Mouse (Mus musculus) kidney, adult 2 months (tissue): Measurements from ENCODE around the gene Ndufaf2. TPM values are rescaled to one million over a fixed set of nuclear protein-coding genes. Genes with fewer than 3 reads are reported as not detected.

ENCODE experiments used
- DNase-seq: peaks from one replicate; pipeline ENCODE4 v3.0.0; 2021
- H3K27ac ChIP-seq: fragments of 200-500 bp; 2 replicates; pipeline ENCODE4 v1.5.1; 2012; ENCODE audit warnings: low read depth, low read length, control low read depth, inconsistent platforms; ENCODE audit not compliant: insufficient read depth
- H3K27me3 ChIP-seq: fragments of 200-500 bp; replicated peaks from 2 replicates; pipeline ENCODE4 v1.6.1; 2012; ENCODE audit warnings: mild to moderate bottlenecking, moderate library complexity, low read length, inconsistent platforms; ENCODE audit not compliant: control insufficient read depth, insufficient read depth
- H3K36me3 ChIP-seq: fragments of 200-500 bp; 2 replicates; pipeline ENCODE4 v1.6.1; 2012; ENCODE audit warnings: mild to moderate bottlenecking, moderate library complexity, low read length, inconsistent platforms; ENCODE audit not compliant: control insufficient read depth, insufficient read depth
- H3K4me1 ChIP-seq: fragments of 200-500 bp; 2 replicates; pipeline ENCODE4 v1.6.1; 2011; ENCODE audit warnings: low read length; ENCODE audit not compliant: control insufficient read depth, insufficient read depth
- H3K4me3 ChIP-seq: fragments of 200-500 bp; 2 replicates; pipeline ENCODE4 v1.5.1; 2011; ENCODE audit warnings: mild to moderate bottlenecking, low read depth, low read length, control low read depth; ENCODE audit not compliant: insufficient read depth
- CTCF ChIP-seq: fragments of 200-500 bp; conservative IDR thresholded peaks from 2 replicates; pipeline ENCODE4 v1.5.1; 2011; ENCODE audit warnings: low read depth, mild to moderate bottlenecking, control low read depth, low read length, moderate library complexity, mixed read lengths; ENCODE audit not compliant: insufficient read depth, insufficient read length
- POLR2A ChIP-seq: fragments of 200-500 bp; IDR thresholded peaks from one replicate; pipeline ENCODE4 v1.6.1; 2011; ENCODE audit warnings: low read depth, low read length, control low read depth
- WGBS: fragments of 180-500 bp; shearing (Covaris S2); methylation state at CpG from one replicate; pipeline ENCODE4 v1.1.7; 2018; 5-methylcytosine and 5-hydroxymethylcytosine counted together
- polyA plus RNA-seq: library from polyadenylated mRNA; depleted of rRNA; stranded (reverse); fragments of >200 nt; gene quantifications from 2 replicates; pipeline ENCODE4 v1.2.3, GENCODE M21; 2012

The Ndufaf2 gene
- polyA plus RNA-seq, 1 experiment = 17.6 TPM

DNA sequence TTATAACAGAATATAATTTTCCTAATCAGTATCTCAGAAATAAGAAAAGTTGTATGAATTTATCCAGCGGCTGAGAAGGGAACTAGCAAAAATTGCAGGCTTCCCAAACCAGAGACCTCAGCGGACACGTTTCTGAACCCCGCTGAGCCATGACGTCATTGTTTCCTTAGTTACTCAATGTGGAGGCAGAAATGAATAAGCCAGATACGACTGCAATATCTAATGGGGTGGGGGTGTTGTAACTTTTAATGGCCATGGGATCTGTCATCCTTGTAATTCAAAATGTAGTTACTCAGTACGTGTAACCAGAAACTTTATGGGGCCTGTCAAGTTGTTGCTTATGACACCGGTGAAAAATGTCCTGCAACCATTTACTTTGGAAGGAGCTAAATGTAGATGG, 145.3 kb downstream of the Ndufaf2 start:
- H3K4me3 ChIP-seq = no peak overlapping the region
- no peak overlapping the region for H3K27ac ChIP-seq
- WGBS = 43% methylated on average over 8 of the region's 8 CpGs
- H3K27me3 ChIP-seq = no peaks in the 10 kb centered on the region
- H3K4me1 ChIP-seq = peaks cover 2% of the 10 kb centered on the region; the same call in 1 of the 2 replicates
- no peaks in the 10 kb centered on the region for H3K36me3 ChIP-seq
- TF ChIP-seq CTCF (no peak), POLR2A (no peak)
- peak; percentile 21 for DNase-seq

- Histone ChIP-seq H3K4me1 (no peaks in the 10 kb centered on the region), H3K4me3 (no peak overlapping the region), H3K27ac (no peak overlapping the region), H3K36me3 (no peaks in the 10 kb centered on the region), H3K27me3 (no peaks in the 10 kb centered on the region)
- 59% methylated on average over 4 of the region's 4 CpGs for WGBS
- TF ChIP-seq POLR2A = no peak
- no peak for DNase-seq
Observed at GRCm38 (mm10) chr13:108007861-108008260, 150.6 kb downstream of the Ndufaf2 start.

GRCm38 (mm10) chr13:107996301-107996700, 162.1 kb downstream of the Ndufaf2 start:
- H3K27ac ChIP-seq = no peak overlapping the region
- no peak for DNase-seq
- WGBS = 93% methylated on average over 3 of the region's 3 CpGs

GRCm38 (mm10) chr13:107995211-107995610, 163.2 kb downstream of the Ndufaf2 start:
- Histone ChIP-seq H3K27me3 (no peaks in the 10 kb centered on the region), H3K4me3 (no peak overlapping the region), H3K27ac (no peak overlapping the region), H3K4me1 (no peaks in the 10 kb centered on the region), H3K36me3 (no peaks in the 10 kb centered on the region)
- 78% methylated on average over 7 of the region's 7 CpGs for WGBS
- no peak for DNase-seq
- TF ChIP-seq CTCF (no peak), POLR2A (no peak)

More at GRCm38 (mm10) chr13:107996301-107996700, 162.1 kb downstream of the Ndufaf2 start:
- no peaks in the 10 kb centered on the region for H3K36me3 ChIP-seq
- TF ChIP-seq POLR2A = no peak
- no peak for TF ChIP-seq CTCF
- no peaks in the 10 kb centered on the region for H3K4me1 ChIP-seq
- H3K4me3 ChIP-seq = no peak overlapping the region
- no peaks in the 10 kb centered on the region for H3K27me3 ChIP-seq

- 92% methylated on average over 1 of the region's 1 CpGs for WGBS
Observed at GRCm38 (mm10) chr13:107992573-107992972, 165.8 kb downstream of the Ndufaf2 start.

GRCm38 (mm10) chr13:107984641-107985040, 173.8 kb downstream of the Ndufaf2 start:
- Histone ChIP-seq H3K27ac (no peak overlapping the region), H3K27me3 (no peaks in the 10 kb centered on the region), H3K4me3 (no peak overlapping the region), H3K36me3 (no peaks in the 10 kb centered on the region), H3K4me1 (no peaks in the 10 kb centered on the region)
- no peak for TF ChIP-seq POLR2A
- no peak for TF ChIP-seq CTCF
- 83% methylated on average over 5 of the region's 5 CpGs for WGBS
- DNase-seq = no peak

More at GRCm38 (mm10) chr13:107992573-107992972, 165.8 kb downstream of the Ndufaf2 start:
- Histone ChIP-seq H3K27me3 (no peaks in the 10 kb centered on the region), H3K27ac (no peak overlapping the region), H3K4me1 (no peaks in the 10 kb centered on the region), H3K36me3 (no peaks in the 10 kb centered on the region), H3K4me3 (no peak overlapping the region)
- TF ChIP-seq CTCF = no peak
- no peak for TF ChIP-seq POLR2A
- DNase-seq = no peak

GRCm38 (mm10) chr13:107984186-107984585, 174.2 kb downstream of the Ndufaf2 start:
- H3K27me3 ChIP-seq = no peaks in the 10 kb centered on the region
- no peaks in the 10 kb centered on the region for H3K36me3 ChIP-seq
- H3K27ac ChIP-seq = no peak overlapping the region
- no peaks in the 10 kb centered on the region for H3K4me1 ChIP-seq
- 90% methylated on average over 5 of the region's 5 CpGs for WGBS
- H3K4me3 ChIP-seq = no peak overlapping the region
- TF ChIP-seq POLR2A (no peak), CTCF (no peak)
- DNase-seq = no peak

GRCm38 (mm10) chr13:107983231-107983847, 175.1 kb downstream of the Ndufaf2 start:
- TF ChIP-seq CTCF = no peak
- TF ChIP-seq POLR2A = no peak
- Histone ChIP-seq H3K27ac (no peak overlapping the region), H3K27me3 (no peaks in the 10 kb centered on the region), H3K36me3 (no peaks in the 10 kb centered on the region), H3K4me1 (no peaks in the 10 kb centered on the region), H3K4me3 (no peak overlapping the region)
- no peak for DNase-seq
- 97% methylated on average over 6 of the region's 6 CpGs for WGBS
